Mouse (Mus musculus): Measurements from ENCODE around the gene Med12l.

- TF ChIP-seq POLR2A (IDR thresholded peaks at IDR 0.05; ENCODE audit: borderline replicate concordance, extremely low read depth, low read depth, low read length) = no peak
- no peak for TF ChIP-seq CTCF (IDR thresholded peaks at IDR 0.05; ENCODE audit: insufficient read depth, low read length)
Measured at GRCm38 (mm10) chr3:59006731-59007441, 1.3 kb downstream of the Med12l start.

Measured in lung, adult 2 months (tissue).